Mouse (Mus musculus): ENCODE measurements at regions not wholly inside any gene's neighbourhood (a gene's known extent, or its start where the extent isn't known, plus 50 kb on each side); places are given as distances from the start of the nearest gene placed in this dataset.

DNA sequence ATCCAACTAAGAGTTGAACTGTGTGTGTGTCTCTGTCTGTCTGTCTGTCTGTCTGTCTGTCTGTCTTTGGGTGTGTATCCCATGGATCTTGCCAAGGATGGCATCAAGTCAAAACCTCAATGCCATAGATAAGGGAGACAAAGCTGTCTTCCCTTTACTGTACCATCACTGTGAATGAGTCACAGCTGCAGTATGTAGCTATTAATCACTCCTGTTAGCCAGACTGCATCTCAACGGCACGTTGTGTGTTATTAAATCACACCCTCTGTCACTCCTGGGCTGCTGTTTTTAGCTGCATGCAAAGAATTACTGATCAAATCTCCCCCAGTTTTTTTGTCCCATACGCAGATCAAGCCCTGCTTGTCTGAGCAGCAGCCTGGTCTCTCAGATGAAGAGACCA lies 91.6 kb downstream of the Cbln1 start:
- TF ChIP-seq CTCF (IDR thresholded peaks at IDR 0.05; ENCODE audit: insufficient read depth, low read depth, low read length) = no peak
- no peak for TF ChIP-seq POLR2A (IDR thresholded peaks at IDR 0.05; ENCODE audit: insufficient read depth, low read depth, low read length)
